Mouse (Mus musculus): Measurements from ENCODE around the gene Tom1. TPM values are rescaled to one million over a fixed set of nuclear protein-coding genes. Genes with fewer than 3 reads are reported as not detected.

Gene Tom1
- total and polyA plus RNA-seq, 2 experiments, result 12.2 to 27.7 TPM

DNA sequence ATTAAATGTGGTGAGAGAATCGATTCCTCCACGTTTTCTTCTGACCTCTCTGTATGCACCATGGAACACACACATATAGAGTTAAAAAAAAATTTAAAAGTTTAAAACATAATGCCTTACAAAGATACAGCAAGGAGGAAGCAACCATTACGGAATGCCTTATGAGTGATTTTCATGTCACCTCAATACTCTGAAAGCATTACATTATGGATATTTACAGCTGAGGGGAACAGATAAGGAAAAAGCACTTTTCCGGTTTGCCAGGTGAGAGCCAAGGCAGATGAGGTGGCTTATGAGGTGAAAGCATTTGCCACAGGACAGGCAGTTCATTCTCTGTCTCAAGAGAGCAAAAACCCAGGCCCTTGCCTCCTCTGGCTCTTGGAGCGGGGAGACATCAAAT is 544 bp upstream of the Tom1 start:
- no peak overlapping the region for H3K9ac ChIP-seq (ENCODE audit: low read depth, low read length)
- no peak overlapping the region; the same call in 1 of the 2 replicates for H3K4me3 ChIP-seq (ENCODE audit: insufficient read depth, low read depth, low read length)
- H3K36me3 ChIP-seq (ENCODE audit: control insufficient read depth, insufficient read depth, low read length), result peaks cover 7% of the 10 kb centered on the region; the same call in 1 of the 2 replicates
- peaks cover 19% of the 10 kb centered on the region; the same call in 1 of the 2 replicates for H3K79me2 ChIP-seq (ENCODE audit: control insufficient read depth, insufficient read depth, low read length)
- WGBS, result 77% methylated on average over 5 of the region's 5 CpGs
- peaks cover 2% of the 10 kb centered on the region; the same call in 1 of the 2 replicates for H3K4me1 ChIP-seq (ENCODE audit: control insufficient read depth, insufficient read depth, low read length)
- no peak for DNase-seq (ENCODE audit: extremely low read depth, low read depth, low spot score)
- H3K27me3 ChIP-seq (ENCODE audit: control insufficient read depth, insufficient read depth, low read length), result no peaks in the 10 kb centered on the region
- H3K27ac ChIP-seq (replicated peaks; ENCODE audit: insufficient read depth, low read depth, low read length), result no peak overlapping the region
- TF ChIP-seq CTCF (IDR thresholded peaks at IDR 0.05; ENCODE audit: low read depth, low read length) (no peak), POLR2A (IDR thresholded peaks at IDR 0.05; ENCODE audit: extremely low read depth, insufficient read depth, low read length) (no peak)

DNA sequence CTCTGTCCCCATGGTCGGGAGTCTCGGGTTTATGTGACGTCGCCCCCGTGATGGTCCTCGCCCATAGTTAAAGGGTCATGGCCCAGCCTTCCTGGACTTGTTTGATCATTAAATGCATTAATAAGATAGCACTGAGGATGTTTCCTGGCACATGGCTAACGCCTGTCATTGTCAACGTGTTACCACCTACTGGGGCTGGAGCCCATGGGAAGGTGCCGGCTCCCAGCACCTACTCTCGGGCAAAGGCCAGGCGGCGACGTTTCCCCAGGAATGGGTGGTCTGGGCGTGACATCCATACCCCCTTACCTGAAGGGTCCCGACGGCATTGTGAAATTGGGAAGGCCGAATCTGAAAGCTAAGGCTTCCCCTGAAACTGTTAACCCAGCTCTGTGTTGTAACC is 780 bp downstream of the Tom1 start:
- under 1% methylated on average over 17 of the region's 17 CpGs for WGBS
- peak overlapping the region; percentile 80 for H3K9ac ChIP-seq (ENCODE audit: low read depth, low read length)
- H3K4me1 ChIP-seq (ENCODE audit: control insufficient read depth, insufficient read depth, low read length), result peaks cover 2% of the 10 kb centered on the region; the same call in 1 of the 2 replicates
- H3K27ac ChIP-seq (replicated peaks; ENCODE audit: insufficient read depth, low read depth, low read length), result peak overlapping the region; percentile 76
- H3K27me3 ChIP-seq (ENCODE audit: control insufficient read depth, insufficient read depth, low read length), result no peaks in the 10 kb centered on the region
- TF ChIP-seq CTCF (IDR thresholded peaks at IDR 0.05; ENCODE audit: low read depth, low read length), result no peak
- peak; percentile 49 for DNase-seq (ENCODE audit: extremely low read depth, low read depth, low spot score)
- H3K4me3 ChIP-seq (ENCODE audit: insufficient read depth, low read depth, low read length), result peak overlapping the region; percentile 82
- H3K79me2 ChIP-seq (ENCODE audit: control insufficient read depth, insufficient read depth, low read length), result peaks cover 22% of the 10 kb centered on the region; the same call in 1 of the 2 replicates
- H3K36me3 ChIP-seq (ENCODE audit: control insufficient read depth, insufficient read depth, low read length), result peaks cover 4% of the 10 kb centered on the region; the same call in 1 of the 2 replicates

DNA sequence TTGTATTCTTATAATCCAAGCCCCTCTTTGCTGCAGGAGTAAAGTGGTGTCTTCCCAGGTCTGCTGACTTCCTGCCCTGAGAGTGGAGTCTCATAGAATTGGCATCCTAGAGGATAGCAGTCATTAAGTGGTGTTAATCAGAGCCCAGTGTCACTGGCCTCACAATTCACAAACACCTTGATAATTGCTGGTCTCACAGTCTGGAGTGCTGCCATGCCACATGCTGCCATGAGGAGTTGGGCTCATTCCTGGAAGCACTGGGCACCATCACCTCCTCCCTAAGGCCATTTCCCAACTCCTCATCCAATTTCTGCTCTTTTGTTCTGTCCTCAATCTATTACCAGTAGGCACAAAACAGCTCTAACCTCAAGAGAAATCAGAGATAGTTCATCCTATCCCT is 2.1 kb downstream of the Tom1 start:
- Histone ChIP-seq H3K9ac (ENCODE audit: low read depth, low read length) (no peak overlapping the region), H3K27ac (replicated peaks; ENCODE audit: insufficient read depth, low read depth, low read length) (no peak overlapping the region), H3K79me2 (ENCODE audit: control insufficient read depth, insufficient read depth, low read length) (peaks cover 24% of the 10 kb centered on the region; the same call in 1 of the 2 replicates), H3K4me3 (ENCODE audit: insufficient read depth, low read depth, low read length) (no peak overlapping the region), H3K4me1 (ENCODE audit: control insufficient read depth, insufficient read depth, low read length) (peaks cover 2% of the 10 kb centered on the region; the same call in 1 of the 2 replicates), H3K27me3 (ENCODE audit: control insufficient read depth, insufficient read depth, low read length) (no peaks in the 10 kb centered on the region), H3K36me3 (ENCODE audit: control insufficient read depth, insufficient read depth, low read length) (no peaks in the 10 kb centered on the region)
- DNase-seq (ENCODE audit: extremely low read depth, low read depth, low spot score), result no peak
- TF ChIP-seq CTCF (IDR thresholded peaks at IDR 0.05; ENCODE audit: low read depth, low read length), result no peak

DNA sequence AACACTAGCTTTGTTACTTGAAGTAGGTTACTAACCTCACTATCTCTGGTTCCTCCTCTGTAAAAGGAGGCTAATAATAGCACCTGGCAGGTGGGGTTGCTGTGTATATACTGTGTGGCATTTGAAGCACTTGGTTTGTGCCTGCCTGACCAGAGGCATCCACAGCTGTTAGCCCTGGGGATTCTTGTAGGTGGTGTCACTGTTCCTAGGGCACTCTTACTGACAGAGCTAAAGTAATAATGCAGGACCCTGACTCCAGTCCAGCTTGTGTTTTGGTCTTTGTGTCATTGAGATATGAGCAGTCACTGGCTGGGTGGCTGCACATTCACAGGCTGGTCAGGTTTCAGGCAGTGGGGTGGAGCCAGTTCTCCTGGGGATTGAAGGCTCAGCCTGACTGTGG is 5.0 kb downstream of the Tom1 start:
- no peaks in the 10 kb centered on the region for H3K27me3 ChIP-seq (ENCODE audit: control insufficient read depth, insufficient read depth, low read length)
- H3K4me1 ChIP-seq (ENCODE audit: control insufficient read depth, insufficient read depth, low read length), result peaks cover 9% of the 10 kb centered on the region
- H3K36me3 ChIP-seq (ENCODE audit: control insufficient read depth, insufficient read depth, low read length), result no peaks in the 10 kb centered on the region
- H3K79me2 ChIP-seq (ENCODE audit: control insufficient read depth, insufficient read depth, low read length), result peaks cover 30% of the 10 kb centered on the region; the same call in 1 of the 2 replicates
- TF ChIP-seq POLR2A (IDR thresholded peaks at IDR 0.05; ENCODE audit: extremely low read depth, insufficient read depth, low read length) (no peak), CTCF (IDR thresholded peaks at IDR 0.05; ENCODE audit: low read depth, low read length) (no peak)
- DNase-seq (ENCODE audit: extremely low read depth, low read depth, low spot score), result no peak
- no peak overlapping the region for H3K4me3 ChIP-seq (ENCODE audit: insufficient read depth, low read depth, low read length)
- H3K9ac ChIP-seq (ENCODE audit: low read depth, low read length), result no peak overlapping the region
- no peak overlapping the region for H3K27ac ChIP-seq (replicated peaks; ENCODE audit: insufficient read depth, low read depth, low read length)

DNA sequence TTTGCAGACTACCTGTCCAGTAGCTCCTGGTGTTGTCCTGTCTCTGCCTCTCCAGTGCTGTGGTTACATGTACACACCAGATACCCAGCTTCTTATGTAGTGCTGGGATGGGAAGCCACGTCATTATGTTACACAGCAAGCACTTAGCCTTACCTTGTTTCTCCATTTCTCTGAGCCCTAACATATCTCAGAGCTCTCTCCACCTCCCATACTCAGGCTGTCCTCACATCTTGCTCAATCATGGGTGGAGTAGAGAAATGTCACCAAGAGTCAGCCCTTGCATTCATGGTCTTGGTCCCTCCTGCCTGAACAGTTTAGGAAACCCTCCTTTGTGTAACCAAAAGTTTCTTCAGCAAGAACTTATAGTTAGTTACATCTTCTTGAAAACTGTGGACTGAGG is 6.2 kb downstream of the Tom1 start:
- no peaks in the 10 kb centered on the region for H3K36me3 ChIP-seq (ENCODE audit: control insufficient read depth, insufficient read depth, low read length)
- DNase-seq (ENCODE audit: extremely low read depth, low read depth, low spot score), result peak; percentile 11
- no peak overlapping the region for H3K9ac ChIP-seq (ENCODE audit: low read depth, low read length)
- no peak overlapping the region for H3K27ac ChIP-seq (replicated peaks; ENCODE audit: insufficient read depth, low read depth, low read length)
- peaks cover 9% of the 10 kb centered on the region for H3K4me1 ChIP-seq (ENCODE audit: control insufficient read depth, insufficient read depth, low read length)
- no peaks in the 10 kb centered on the region for H3K27me3 ChIP-seq (ENCODE audit: control insufficient read depth, insufficient read depth, low read length)
- no peak overlapping the region for H3K4me3 ChIP-seq (ENCODE audit: insufficient read depth, low read depth, low read length)
- WGBS, result 76% methylated on average over 1 of the region's 1 CpGs
- H3K79me2 ChIP-seq (ENCODE audit: control insufficient read depth, insufficient read depth, low read length), result peaks cover 31% of the 10 kb centered on the region; the same call in 1 of the 2 replicates
- TF ChIP-seq CTCF (IDR thresholded peaks at IDR 0.05; ENCODE audit: low read depth, low read length) (no peak), POLR2A (IDR thresholded peaks at IDR 0.05; ENCODE audit: extremely low read depth, insufficient read depth, low read length) (no peak)

DNA sequence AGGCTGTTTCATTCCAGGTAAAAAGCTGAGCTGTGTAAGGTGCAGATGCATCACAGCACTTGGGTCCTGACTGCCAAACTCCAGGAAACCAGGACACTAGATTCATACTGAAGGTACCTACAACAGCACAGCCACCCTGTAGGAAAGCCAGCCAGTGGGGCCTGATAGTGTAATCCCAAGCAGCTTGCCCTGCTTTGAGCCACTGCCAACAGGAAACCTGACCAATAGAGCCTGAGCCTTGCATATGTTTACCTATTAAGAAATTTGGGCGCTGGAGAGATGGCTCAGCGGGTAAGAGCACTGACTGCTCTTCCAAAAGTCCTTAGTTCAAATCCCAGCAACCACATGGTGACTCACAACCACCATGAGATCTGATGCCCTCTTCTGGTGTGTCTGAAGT is 8.7 kb downstream of the Tom1 start:
- Histone ChIP-seq H3K4me1 (ENCODE audit: control insufficient read depth, insufficient read depth, low read length) (peaks cover 8% of the 10 kb centered on the region), H3K27me3 (ENCODE audit: control insufficient read depth, insufficient read depth, low read length) (no peaks in the 10 kb centered on the region), H3K79me2 (ENCODE audit: control insufficient read depth, insufficient read depth, low read length) (peaks cover 26% of the 10 kb centered on the region; the same call in 1 of the 2 replicates), H3K9ac (ENCODE audit: low read depth, low read length) (no peak overlapping the region), H3K4me3 (ENCODE audit: insufficient read depth, low read depth, low read length) (no peak overlapping the region), H3K27ac (replicated peaks; ENCODE audit: insufficient read depth, low read depth, low read length) (no peak overlapping the region), H3K36me3 (ENCODE audit: control insufficient read depth, insufficient read depth, low read length) (no peaks in the 10 kb centered on the region)
- TF ChIP-seq POLR2A (IDR thresholded peaks at IDR 0.05; ENCODE audit: extremely low read depth, insufficient read depth, low read length), result no peak
- DNase-seq (ENCODE audit: extremely low read depth, low read depth, low spot score), result peak; percentile 85
- 20% methylated on average over 2 of the region's 2 CpGs for WGBS

Measured in liver, adult 2 months (tissue).